Mouse (Mus musculus): ENCODE data around the gene Dyrk2.

Gene Dyrk2

GRCm38 (mm10) chr10:118846991-118847545 lies 22.9 kb downstream of the Dyrk2 start:
- no peak for DNase-seq (ENCODE audit: low read depth, low spot score)

- DNase-seq (ENCODE audit: low read depth, low spot score), result no peak
These were observed 29.4 kb downstream of the Dyrk2 start for GRCm38 (mm10) chr10:118840598-118840997.

- no peak for DNase-seq (ENCODE audit: low read depth, low spot score)
These were observed 30.5 kb downstream of the Dyrk2 start for GRCm38 (mm10) chr10:118839343-118840141.

- no peak for DNase-seq (ENCODE audit: low read depth, low spot score)
These were observed 32.4 kb downstream of the Dyrk2 start for GRCm38 (mm10) chr10:118837636-118838035.

GRCm38 (mm10) chr10:118831190-118831589 lies 38.8 kb downstream of the Dyrk2 start:
- no peak for DNase-seq (ENCODE audit: low read depth, low spot score)

GRCm38 (mm10) chr10:118829641-118830040 lies 40.4 kb downstream of the Dyrk2 start:
- DNase-seq (ENCODE audit: low read depth, low spot score), result no peak

GRCm38 (mm10) chr10:118827116-118827515 lies 42.9 kb downstream of the Dyrk2 start:
- DNase-seq (ENCODE audit: low read depth, low spot score), result no peak

GRCm38 (mm10) chr10:118824830-118825229 lies 45.2 kb downstream of the Dyrk2 start:
- no peak for DNase-seq (ENCODE audit: low read depth, low spot score)

GRCm38 (mm10) chr10:118820901-118821300 lies 49.1 kb downstream of the Dyrk2 start:
- DNase-seq (ENCODE audit: low read depth, low spot score), result no peak

- no peak for DNase-seq (ENCODE audit: low read depth, low spot score)
These were observed 50.2 kb downstream of the Dyrk2 start for GRCm38 (mm10) chr10:118819846-118820245.

- DNase-seq (ENCODE audit: low read depth, low spot score), result no peak
These were observed 52.9 kb downstream of the Dyrk2 start for GRCm38 (mm10) chr10:118817089-118817488.

- no peak for DNase-seq (ENCODE audit: low read depth, low spot score)
These were observed 58.1 kb downstream of the Dyrk2 start for GRCm38 (mm10) chr10:118811945-118812344.

- no peak for DNase-seq (ENCODE audit: low read depth, low spot score)
These were observed 58.9 kb downstream of the Dyrk2 start for GRCm38 (mm10) chr10:118810908-118811711.
